Mouse (Mus musculus) heart, adult 2 months (tissue): Measurements from ENCODE around the gene Cald1. TPM values are rescaled to one million over a fixed set of nuclear protein-coding genes. Genes with fewer than 3 reads are reported as not detected.

Source experiments
- DNase-seq, 2 experiments: peaks; one replicate each; pipeline ENCODE4 v3.0.0; 2021
- H3K27ac ChIP-seq: fragments of 200-600 bp; 2 replicates; pipeline ENCODE4 v1.8.1; 2022
- H3K27me3 ChIP-seq: fragments of 200-500 bp; 2 replicates; pipeline ENCODE4 v1.6.1; 2012; ENCODE audit warnings: mild to moderate bottlenecking, low read length, inconsistent platforms, mixed read lengths; ENCODE audit not compliant: control insufficient read depth, insufficient read depth
- H3K36me3 ChIP-seq: fragments of 200-500 bp; 2 replicates; pipeline ENCODE4 v1.6.1; 2012; ENCODE audit warnings: low read length, inconsistent platforms; ENCODE audit not compliant: control insufficient read depth, insufficient read depth
- H3K4me1 ChIP-seq: fragments of 200-500 bp; 2 replicates; pipeline ENCODE4 v1.6.1; 2011; ENCODE audit warnings: low read length; ENCODE audit not compliant: control insufficient read depth, insufficient read depth
- H3K4me3 ChIP-seq: fragments of 200-600 bp; 2 replicates; pipeline ENCODE4 v1.8.1; 2022
- H3K79me2 ChIP-seq: fragments of 200-500 bp; replicated peaks from 2 replicates; pipeline ENCODE4 v1.6.1; 2012; ENCODE audit warnings: mild to moderate bottlenecking, inconsistent platforms, low read length, moderate library complexity, mixed read lengths; ENCODE audit not compliant: control insufficient read depth, insufficient read depth
- H3K9ac ChIP-seq: fragments of 200-500 bp; 2 replicates; pipeline ENCODE4 v1.6.1; 2012; ENCODE audit warnings: low read depth, mild to moderate bottlenecking, control low read depth, inconsistent platforms, low read length, mixed read lengths
- CTCF ChIP-seq: fragments of 200-600 bp; IDR thresholded peaks from 2 replicates; pipeline ENCODE4 v1.8.1; 2022; ENCODE audit warnings: antibody characterized with exemption, mild to moderate bottlenecking, moderate library complexity
- EP300 ChIP-seq: fragments of 200-500 bp; IDR thresholded peaks from 2 replicates; pipeline ENCODE4 v1.6.1; 2011; ENCODE audit warnings: low read depth, low read length, control low read depth; ENCODE audit not compliant: insufficient read depth
- POLR2A ChIP-seq: fragments of 200-500 bp; IDR thresholded peaks from 2 replicates; pipeline ENCODE4 v1.6.1; 2011; ENCODE audit warnings: mild to moderate bottlenecking, low read depth, low read length, control low read depth; ENCODE audit not compliant: insufficient read depth
- WGBS: fragments of 180-500 bp; shearing (Covaris S2); methylation state at CpG from one replicate; pipeline ENCODE4 v1.1.7; 2018; 5-methylcytosine and 5-hydroxymethylcytosine counted together
- intact Hi-C: fragments of 180-260 bp; cut with DNase I; formaldehyde crosslinking; loops from one replicate; pipeline ENCODE4 v1.15.1; 2025
- polyA plus RNA-seq: library from polyadenylated mRNA; depleted of rRNA; stranded (reverse); fragments of >200 nt; gene quantifications from 2 replicates; pipeline ENCODE4 v1.2.3, GENCODE M21; 2012
- total RNA-seq, 2 experiments: library from RNA; stranded (reverse); gene quantifications; 2 replicates each; pipeline ENCODE4 v1.2.3; 2021

Gene Cald1
- total and polyA plus RNA-seq, 3 experiments, result 14.1 to 62.8 (median 47.6) TPM

DNA sequence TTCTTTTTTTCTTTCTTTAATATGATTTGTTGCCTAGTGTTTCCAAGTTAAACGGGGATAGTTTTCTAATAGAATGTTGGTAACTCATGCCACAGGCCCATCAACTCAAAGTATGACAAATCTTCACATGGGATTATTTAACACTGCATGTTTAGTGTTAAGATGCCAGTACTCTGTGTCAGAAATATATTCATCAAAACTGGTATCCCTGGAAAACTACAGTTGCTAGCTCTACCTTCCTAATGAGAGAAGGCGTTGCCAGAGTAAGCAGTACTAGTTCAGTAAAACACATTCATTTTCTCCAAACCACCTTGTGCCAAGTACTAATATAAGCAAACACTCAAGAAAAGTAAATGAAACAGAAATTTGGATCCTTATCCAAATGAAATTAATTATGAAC, 171.7 kb downstream of the Cald1 start:
- Histone ChIP-seq H3K9ac (no peak overlapping the region), H3K27ac (no peak overlapping the region), H3K27me3 (no peaks in the 10 kb centered on the region), H3K36me3 (no peaks in the 10 kb centered on the region; the same call in 1 of the 2 replicates), H3K79me2 (no peaks in the 10 kb centered on the region), H3K4me1 (peaks cover 1% of the 10 kb centered on the region; the same call in 1 of the 2 replicates), H3K4me3 (no peak overlapping the region)
- no peak for DNase-seq
- 83% methylated on average over 2 of the region's 2 CpGs for WGBS
- intact Hi-C loops, result no loop called here
- TF ChIP-seq POLR2A (no peak), CTCF (no peak), EP300 (no peak)

DNA sequence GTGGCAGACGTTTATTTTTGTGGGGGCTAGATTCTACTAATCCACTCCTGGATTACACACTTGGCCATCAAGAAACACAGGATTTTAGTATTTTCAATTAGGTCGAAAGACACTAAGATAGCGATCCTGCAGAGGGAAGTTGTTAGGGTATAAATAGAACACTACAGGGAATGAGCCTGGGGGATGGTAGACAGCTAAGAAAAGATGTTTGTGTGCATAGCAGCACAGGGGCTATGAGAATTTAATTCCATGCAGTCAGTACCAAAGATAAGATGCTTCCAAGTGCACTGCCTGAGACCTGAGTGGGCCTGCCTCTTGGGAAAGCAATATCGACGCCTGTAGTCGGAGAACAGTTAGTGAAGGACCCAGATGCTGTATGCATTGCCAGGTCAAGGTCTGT, 172.2 kb downstream of the Cald1 start:
- H3K79me2 ChIP-seq, result no peaks in the 10 kb centered on the region
- no peak for TF ChIP-seq POLR2A
- no peak for TF ChIP-seq EP300
- TF ChIP-seq CTCF, result no peak
- H3K27ac ChIP-seq, result no peak overlapping the region
- WGBS, result 42% methylated on average over 6 of the region's 6 CpGs
- H3K36me3 ChIP-seq, result no peaks in the 10 kb centered on the region; the same call in 1 of the 2 replicates
- intact Hi-C loops, result no loop called here
- peaks cover 1% of the 10 kb centered on the region; the same call in 1 of the 2 replicates for H3K4me1 ChIP-seq
- H3K4me3 ChIP-seq, result no peak overlapping the region
- H3K27me3 ChIP-seq, result no peaks in the 10 kb centered on the region
- no peak overlapping the region for H3K9ac ChIP-seq
- DNase-seq, result no peak

- no peaks in the 10 kb centered on the region for H3K27me3 ChIP-seq
- TF ChIP-seq EP300, result no peak
- intact Hi-C loops, result no loop called here
- peaks cover 2% of the 10 kb centered on the region; the same call in 1 of the 2 replicates for H3K4me1 ChIP-seq
- H3K36me3 ChIP-seq, result no peaks in the 10 kb centered on the region
- no peak overlapping the region for H3K9ac ChIP-seq
- no peak overlapping the region for H3K4me3 ChIP-seq
- DNase-seq, result no peak
- H3K79me2 ChIP-seq, result no peaks in the 10 kb centered on the region
- no peak overlapping the region for H3K27ac ChIP-seq
Observed at GRCm38 (mm10) chr6:34776396-34776795, 178.1 kb downstream of the Cald1 start.

GRCm38 (mm10) chr6:34777094-34777493, 178.8 kb downstream of the Cald1 start:
- TF ChIP-seq CTCF, result no peak
- no peak for TF ChIP-seq POLR2A
- Histone ChIP-seq H3K79me2 (no peaks in the 10 kb centered on the region), H3K4me3 (no peak overlapping the region), H3K27me3 (no peaks in the 10 kb centered on the region), H3K36me3 (no peaks in the 10 kb centered on the region), H3K27ac (no peak overlapping the region), H3K4me1 (peaks cover 2% of the 10 kb centered on the region; the same call in 1 of the 2 replicates), H3K9ac (no peak overlapping the region)
- intact Hi-C loops, result no loop called here
- no peak for DNase-seq
- WGBS, result 85% methylated on average over 2 of the region's 2 CpGs

DNA sequence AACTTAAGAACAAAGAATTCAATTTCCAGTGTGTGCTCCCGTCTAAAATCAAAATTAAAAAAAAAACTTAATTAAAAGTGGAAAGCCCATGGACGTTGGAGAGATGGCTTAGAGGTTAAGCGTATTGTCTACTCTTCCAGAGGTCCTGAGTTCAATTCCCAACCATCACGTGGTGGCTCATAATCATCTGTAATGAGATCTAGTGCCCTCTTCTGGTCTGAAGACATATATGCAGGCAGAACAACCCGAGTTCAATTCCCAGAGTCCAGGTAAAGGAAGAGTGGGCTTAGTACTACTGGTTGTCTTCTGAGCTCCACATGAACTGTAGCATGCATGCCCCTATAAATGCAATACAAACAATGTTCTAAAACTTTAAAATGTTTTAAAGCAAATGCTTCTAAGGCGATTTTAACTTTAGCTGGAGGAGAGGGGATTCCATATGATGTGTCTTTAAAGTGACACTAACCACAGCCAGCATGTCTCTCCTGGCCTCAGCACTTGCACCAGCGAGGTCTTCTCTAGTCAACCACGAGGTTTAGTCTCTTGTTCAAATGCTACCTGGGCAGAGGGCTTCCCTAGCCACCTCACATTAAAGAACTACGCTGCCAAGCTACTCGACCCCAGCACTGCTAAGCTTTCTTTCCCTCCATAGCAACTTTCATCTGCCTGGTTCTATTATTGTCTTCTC, 179.8 kb downstream of the Cald1 start:
- H3K27ac ChIP-seq, result no peak overlapping the region
- DNase-seq, result no peak
- TF ChIP-seq CTCF (peak; percentile 65), POLR2A (no peak)
- H3K36me3 ChIP-seq, result no peaks in the 10 kb centered on the region
- no peaks in the 10 kb centered on the region for H3K79me2 ChIP-seq
- no peak overlapping the region for H3K9ac ChIP-seq
- 69% methylated on average over 10 of the region's 10 CpGs for WGBS
- intact Hi-C loops, result no loop called here
- H3K27me3 ChIP-seq, result no peaks in the 10 kb centered on the region
- H3K4me1 ChIP-seq, result peaks cover 2% of the 10 kb centered on the region; the same call in 1 of the 2 replicates
- H3K4me3 ChIP-seq, result no peak overlapping the region

- TF ChIP-seq POLR2A, result peak; percentile 63
- TF ChIP-seq CTCF, result 0 out of 2 replicates have a peak, but pooled peaks have one; percentile 5
- TF ChIP-seq EP300, result 0 out of 2 replicates have a peak, but pooled peaks have one; percentile 43
- Histone ChIP-seq H3K79me2 (no peaks in the 10 kb centered on the region), H3K27me3 (no peaks in the 10 kb centered on the region), H3K36me3 (no peaks in the 10 kb centered on the region), H3K9ac (peak within 1 kb of the TSS; percentile 82), H3K27ac (peak within 1 kb of the TSS; percentile 95), H3K4me3 (peak within 1 kb of the TSS; percentile 91), H3K4me1 (peaks cover 2% of the 10 kb centered on the region; the same call in 1 of the 2 replicates)
- under 1% methylated on average over 80 of the region's 81 CpGs for WGBS
- DNase-seq, result peak; percentile 94 to 97
- intact Hi-C loops, result loop anchor here (1.0 to 5.0 kb wide), 3 partner anchors 82 to 130 kb away; partner anchors contain the start of genes Cyren, Tmem140 and Wdr91
Observed at GRCm38 (mm10) chr6:34780231-34780942, 182.1 kb downstream of the Cald1 start, which contains the start of gene Agbl3. TSS of gene Agbl3 (plus strand) at chr6:34780432.
